Mouse (Mus musculus): ENCODE data around the gene Slc35b4.

The Slc35b4 gene

GRCm38 (mm10) chr6:34173251-34173650 is 3.7 kb downstream of the Slc35b4 start:
- in situ Hi-C loops (cut with MboI; ENCODE audit: unreplicated experiment in 2 of 2), result loop anchor here (10.0 to 25.0 kb wide), 3 partner anchors 714 to 1111 kb away; partner anchors contain the start of genes Chchd3 (in 2 of the 2) and Cyren (in 1 of the 2)

GRCm38 (mm10) chr6:34171748-34172457 is 5.0 kb downstream of the Slc35b4 start:
- in situ Hi-C loops (cut with MboI; ENCODE audit: unreplicated experiment in 2 of 2), result loop anchor here (10.0 to 25.0 kb wide), 3 partner anchors 715 to 1110 kb away; partner anchors contain the start of genes Chchd3 (in 2 of the 2) and Cyren (in 1 of the 2)

- in situ Hi-C loops (cut with MboI; ENCODE audit: unreplicated experiment in 2 of 2), result loop anchor here (10.0 to 25.0 kb wide), 3 partner anchors 716 to 1109 kb away; partner anchors contain the start of genes Chchd3 (in 2 of the 2) and Cyren (in 1 of the 2)
Measured at GRCm38 (mm10) chr6:34170844-34171494, 5.9 kb downstream of the Slc35b4 start.

- in situ Hi-C loops (cut with MboI; ENCODE audit: unreplicated experiment in 2 of 2), result loop anchor here (25.0 kb wide), 2 partner anchors 718 to 1107 kb away; partner anchors contain the start of genes Chchd3 (in 1 of the 2) and Cyren (in 1 of the 2)
Measured at GRCm38 (mm10) chr6:34168834-34169233, 8.1 kb downstream of the Slc35b4 start.

GRCm38 (mm10) chr6:34163014-34163413 is 13.9 kb downstream of the Slc35b4 start:
- in situ Hi-C loops (cut with MboI; ENCODE audit: unreplicated experiment in 2 of 2), result loop anchor here (25.0 kb wide), 2 partner anchors 724 to 1101 kb away; partner anchors contain the start of genes Chchd3 (in 1 of the 2) and Cyren (in 1 of the 2)

GRCm38 (mm10) chr6:34162607-34163006 is 14.3 kb downstream of the Slc35b4 start:
- in situ Hi-C loops (cut with MboI; ENCODE audit: unreplicated experiment in 2 of 2), result loop anchor here (25.0 kb wide), 2 partner anchors 725 to 1100 kb away; partner anchors contain the start of genes Chchd3 (in 1 of the 2) and Cyren (in 1 of the 2)

GRCm38 (mm10) chr6:34161511-34161910 is 15.4 kb downstream of the Slc35b4 start:
- in situ Hi-C loops (cut with MboI; ENCODE audit: unreplicated experiment in 2 of 2), result loop anchor here (25.0 kb wide), 2 partner anchors 726 to 1099 kb away; partner anchors contain the start of genes Chchd3 (in 1 of the 2) and Cyren (in 1 of the 2)

GRCm38 (mm10) chr6:34160816-34161310 is 16.0 kb downstream of the Slc35b4 start:
- in situ Hi-C loops (cut with MboI; ENCODE audit: unreplicated experiment in 2 of 2), result loop anchor here (25.0 kb wide), 2 partner anchors 726 to 1099 kb away; partner anchors contain the start of genes Chchd3 (in 1 of the 2) and Cyren (in 1 of the 2)

GRCm38 (mm10) chr6:34159998-34160815 is 16.7 kb downstream of the Slc35b4 start:
- in situ Hi-C loops (cut with MboI; ENCODE audit: unreplicated experiment in 2 of 2), result loop anchor here (25.0 kb wide), 2 partner anchors 727 to 1098 kb away; partner anchors contain the start of genes Chchd3 (in 1 of the 2) and Cyren (in 1 of the 2)

GRCm38 (mm10) chr6:34156841-34157748 is 19.8 kb downstream of the Slc35b4 start:
- in situ Hi-C loops (cut with MboI; ENCODE audit: unreplicated experiment in 2 of 2), result loop anchor here (25.0 kb wide), 2 partner anchors 730 to 1095 kb away; partner anchors contain the start of genes Chchd3 (in 1 of the 2) and Cyren (in 1 of the 2)

GRCm38 (mm10) chr6:34156057-34156456 is 20.9 kb downstream of the Slc35b4 start:
- in situ Hi-C loops (cut with MboI; ENCODE audit: unreplicated experiment in 2 of 2), result loop anchor here (25.0 kb wide), 2 partner anchors 731 to 1094 kb away; partner anchors contain the start of genes Chchd3 (in 1 of the 2) and Cyren (in 1 of the 2)

- in situ Hi-C loops (cut with MboI; ENCODE audit: unreplicated experiment in 2 of 2), result loop anchor here (25.0 kb wide), 2 partner anchors 732 to 1093 kb away; partner anchors contain the start of genes Chchd3 (in 1 of the 2) and Cyren (in 1 of the 2)
Measured at GRCm38 (mm10) chr6:34155137-34155804, 21.6 kb downstream of the Slc35b4 start.

GRCm38 (mm10) chr6:34154202-34154601 is 22.7 kb downstream of the Slc35b4 start:
- in situ Hi-C loops (cut with MboI; ENCODE audit: unreplicated experiment in 2 of 2), result loop anchor here (25.0 kb wide), 2 partner anchors 733 to 1092 kb away; partner anchors contain the start of genes Chchd3 (in 1 of the 2) and Cyren (in 1 of the 2)

GRCm38 (mm10) chr6:34153069-34154052 is 23.6 kb downstream of the Slc35b4 start:
- in situ Hi-C loops (cut with MboI; ENCODE audit: unreplicated experiment in 2 of 2), result loop anchor here (25.0 kb wide), 2 partner anchors 734 to 1091 kb away; partner anchors contain the start of genes Chchd3 (in 1 of the 2) and Cyren (in 1 of the 2)

GRCm38 (mm10) chr6:34149821-34150220 is 27.1 kb downstream of the Slc35b4 start:
- in situ Hi-C loops (cut with MboI; ENCODE audit: unreplicated experiment in 2 of 2), result loop anchor here (25.0 kb wide), 2 partner anchors 737 to 1088 kb away; partner anchors contain the start of genes Chchd3 (in 1 of the 2) and Cyren (in 1 of the 2)

- in situ Hi-C loops (cut with MboI; ENCODE audit: unreplicated experiment in 2 of 2), result no loop called here
Measured at GRCm38 (mm10) chr6:34149066-34149465, 27.8 kb downstream of the Slc35b4 start.
